Mouse (Mus musculus): Measurements from ENCODE around the gene Traf3. TPM values are rescaled to one million over a fixed set of nuclear protein-coding genes. Genes with fewer than 3 reads are reported as not detected.

Traf3 gene
- polyA plus RNA-seq, 1 experiment from 2014 or later, result 20.9 TPM

GRCm38 (mm10) chr12:111218867-111219266, 52.7 kb downstream of the Traf3 start:
- H3K4me2 ChIP-seq (replicated peaks), result no peak overlapping the region

GRCm38 (mm10) chr12:111225197-111225780, 59.1 kb downstream of the Traf3 start:
- peaks cover 5% of the 10 kb centered on the region; the same call in 1 of the 2 replicates for H3K9me3 ChIP-seq
- no peak for ATAC-seq (ENCODE audit: low FRiP score, low read depth)
- H3K27ac ChIP-seq (replicated peaks), result no peak overlapping the region
- H3K36me3 ChIP-seq, result peaks cover 36% of the 10 kb centered on the region
- no peaks in the 10 kb centered on the region for H3K27me3 ChIP-seq
- 0 out of 2 replicates have a peak, but pooled peaks cover 3% of the 10 kb centered on the region for H3K4me1 ChIP-seq
- H3K9ac ChIP-seq (replicated peaks), result no peak overlapping the region
- no peak overlapping the region for H3K4me2 ChIP-seq (replicated peaks)
- no peak overlapping the region for H3K4me3 ChIP-seq
- 81% methylated on average over 10 of the region's 10 CpGs for WGBS

More at GRCm38 (mm10) chr12:111218867-111219266, 52.7 kb downstream of the Traf3 start:
- Histone ChIP-seq H3K4me3 (no peak overlapping the region), H3K27me3 (no peaks in the 10 kb centered on the region), H3K9ac (replicated peaks) (no peak overlapping the region), H3K27ac (replicated peaks) (no peak overlapping the region), H3K9me3 (peaks cover 5% of the 10 kb centered on the region; the same call in 1 of the 2 replicates), H3K4me1 (no peaks in the 10 kb centered on the region), H3K36me3 (peaks cover 33% of the 10 kb centered on the region)
- ATAC-seq (ENCODE audit: low FRiP score, low read depth), result no peak
- 96% methylated on average over 6 of the region's 6 CpGs for WGBS

DNA sequence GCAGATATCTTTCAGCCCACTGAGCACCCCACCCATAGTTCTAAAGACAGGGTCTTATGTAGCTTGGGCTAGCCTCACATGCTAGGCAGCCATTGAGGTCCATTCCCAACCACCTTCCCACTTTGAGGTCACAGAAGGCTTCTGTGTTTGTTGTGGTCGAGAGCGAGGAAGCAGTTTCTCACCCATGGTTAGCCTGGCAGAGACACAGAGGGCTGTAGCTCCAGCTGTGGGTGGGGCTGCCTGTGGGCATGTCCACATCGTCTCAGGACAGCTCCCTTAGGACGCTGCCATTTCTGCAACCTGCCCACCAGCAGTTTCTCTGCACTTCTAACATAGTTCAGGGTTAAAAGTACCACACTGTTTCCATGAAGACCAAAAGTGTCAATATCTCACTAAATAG, 61.2 kb downstream of the Traf3 start:
- no peak overlapping the region for H3K4me2 ChIP-seq (replicated peaks)
- H3K4me1 ChIP-seq, result 0 out of 2 replicates have a peak, but pooled peaks cover 3% of the 10 kb centered on the region
- no peaks in the 10 kb centered on the region for H3K9me3 ChIP-seq
- peaks cover 16% of the 10 kb centered on the region for H3K36me3 ChIP-seq
- no peak overlapping the region for H3K9ac ChIP-seq (replicated peaks)
- no peak overlapping the region for H3K4me3 ChIP-seq
- WGBS, result 93% methylated on average over 4 of the region's 4 CpGs
- no peaks in the 10 kb centered on the region for H3K27me3 ChIP-seq
- no peak for ATAC-seq (ENCODE audit: low FRiP score, low read depth)
- no peak overlapping the region for H3K27ac ChIP-seq (replicated peaks)

GRCm38 (mm10) chr12:111228488-111228887, 62.3 kb downstream of the Traf3 start:
- Histone ChIP-seq H3K27ac (replicated peaks) (no peak overlapping the region), H3K4me3 (no peak overlapping the region), H3K27me3 (no peaks in the 10 kb centered on the region), H3K4me2 (replicated peaks) (no peak overlapping the region), H3K9me3 (no peaks in the 10 kb centered on the region), H3K36me3 (peaks cover 7% of the 10 kb centered on the region; the same call in 1 of the 2 replicates), H3K4me1 (0 out of 2 replicates have a peak, but pooled peaks cover 3% of the 10 kb centered on the region), H3K9ac (replicated peaks) (no peak overlapping the region)
- ATAC-seq (ENCODE audit: low FRiP score, low read depth), result no peak
- 93% methylated on average over 5 of the region's 5 CpGs for WGBS

DNA sequence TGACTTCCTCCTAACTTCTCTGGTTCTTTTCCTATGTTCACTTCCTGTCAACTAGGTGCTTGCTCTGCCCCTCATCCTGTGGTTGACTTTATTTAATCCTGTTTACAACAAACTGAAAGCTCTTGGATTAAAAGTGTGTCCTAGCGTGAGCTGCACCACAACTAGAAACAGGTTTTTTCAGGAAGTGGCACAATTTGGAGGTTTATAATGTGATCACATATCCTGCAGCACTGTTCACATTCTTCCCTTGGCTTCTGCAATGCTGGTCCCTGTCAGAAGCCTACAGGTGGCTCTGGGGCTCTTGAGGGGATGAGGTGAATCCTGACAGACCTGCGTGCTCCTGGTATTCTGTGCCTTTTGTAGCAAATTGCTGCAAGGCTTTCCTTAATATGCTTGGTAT, 64.6 kb downstream of the Traf3 start:
- Histone ChIP-seq H3K4me3 (no peak overlapping the region), H3K4me2 (replicated peaks) (no peak overlapping the region), H3K27me3 (no peaks in the 10 kb centered on the region), H3K9ac (replicated peaks) (no peak overlapping the region), H3K27ac (replicated peaks) (no peak overlapping the region), H3K4me1 (no peaks in the 10 kb centered on the region), H3K36me3 (peaks cover 12% of the 10 kb centered on the region; the same call in 1 of the 2 replicates), H3K9me3 (no peaks in the 10 kb centered on the region)
- no peak for ATAC-seq (ENCODE audit: low FRiP score, low read depth)
- WGBS, result 98% methylated on average over 2 of the region's 2 CpGs

- WGBS, result 94% methylated on average over 4 of the region's 4 CpGs
- H3K9me3 ChIP-seq, result no peaks in the 10 kb centered on the region
- ATAC-seq (ENCODE audit: low FRiP score, low read depth), result no peak
- H3K36me3 ChIP-seq, result peaks cover 20% of the 10 kb centered on the region
- H3K27ac ChIP-seq (replicated peaks), result no peak overlapping the region
- H3K27me3 ChIP-seq, result no peaks in the 10 kb centered on the region
- H3K4me3 ChIP-seq, result no peak overlapping the region
- H3K9ac ChIP-seq (replicated peaks), result no peak overlapping the region
- no peaks in the 10 kb centered on the region; the same call in 1 of the 2 replicates for H3K4me1 ChIP-seq
- H3K4me2 ChIP-seq (replicated peaks), result no peak overlapping the region
Observed at GRCm38 (mm10) chr12:111233798-111234197, 67.6 kb downstream of the Traf3 start.

- Histone ChIP-seq H3K27ac (replicated peaks) (no peak overlapping the region), H3K4me2 (replicated peaks) (no peak overlapping the region), H3K4me1 (no peaks in the 10 kb centered on the region; the same call in 1 of the 2 replicates), H3K9me3 (no peaks in the 10 kb centered on the region), H3K27me3 (no peaks in the 10 kb centered on the region), H3K9ac (replicated peaks) (no peak overlapping the region), H3K4me3 (no peak overlapping the region), H3K36me3 (peaks cover 24% of the 10 kb centered on the region)
- 86% methylated on average over 9 of the region's 9 CpGs for WGBS
- ATAC-seq (ENCODE audit: low FRiP score, low read depth), result no peak
Observed at GRCm38 (mm10) chr12:111234383-111234782, 68.2 kb downstream of the Traf3 start.

GRCm38 (mm10) chr12:111235631-111236030, 69.5 kb downstream of the Traf3 start:
- Histone ChIP-seq H3K27ac (replicated peaks) (no peak overlapping the region), H3K27me3 (no peaks in the 10 kb centered on the region), H3K9ac (replicated peaks) (no peak overlapping the region), H3K36me3 (peaks cover 29% of the 10 kb centered on the region), H3K9me3 (no peaks in the 10 kb centered on the region), H3K4me2 (replicated peaks) (no peak overlapping the region), H3K4me3 (no peak overlapping the region), H3K4me1 (no peaks in the 10 kb centered on the region; the same call in 1 of the 2 replicates)
- 92% methylated on average over 6 of the region's 6 CpGs for WGBS
- no peak for ATAC-seq (ENCODE audit: low FRiP score, low read depth)

GRCm38 (mm10) chr12:111237611-111238188, 71.5 kb downstream of the Traf3 start:
- no peak for ATAC-seq (ENCODE audit: low FRiP score, low read depth)
- no peak overlapping the region for H3K4me3 ChIP-seq
- H3K36me3 ChIP-seq, result peaks cover 40% of the 10 kb centered on the region
- H3K27ac ChIP-seq (replicated peaks), result no peak overlapping the region
- H3K27me3 ChIP-seq, result no peaks in the 10 kb centered on the region
- 95% methylated on average over 16 of the region's 16 CpGs for WGBS
- no peaks in the 10 kb centered on the region; the same call in 1 of the 2 replicates for H3K4me1 ChIP-seq
- no peaks in the 10 kb centered on the region for H3K9me3 ChIP-seq
- no peak overlapping the region for H3K9ac ChIP-seq (replicated peaks)
- no peak overlapping the region for H3K4me2 ChIP-seq (replicated peaks)

DNA sequence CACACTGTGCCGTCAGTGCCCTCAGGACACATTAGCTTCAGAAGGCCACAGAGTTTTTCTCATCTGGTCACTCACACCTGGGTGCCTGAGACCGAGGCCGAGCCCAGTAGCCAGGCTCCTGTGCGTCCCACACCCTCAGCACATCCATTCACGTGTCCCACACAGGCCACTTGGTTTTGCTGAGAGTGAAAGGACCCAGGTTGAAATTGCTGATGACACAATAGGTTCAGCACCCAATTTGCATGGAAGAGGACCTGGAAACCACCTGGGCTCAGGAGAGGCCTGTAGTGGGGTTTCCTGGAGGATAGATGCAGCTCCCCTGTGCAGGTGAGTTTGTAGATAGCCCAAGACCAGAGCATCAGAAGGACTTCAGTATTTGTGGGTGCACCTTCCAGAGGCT, 72.2 kb downstream of the Traf3 start:
- H3K9me3 ChIP-seq, result no peaks in the 10 kb centered on the region
- H3K27me3 ChIP-seq, result no peaks in the 10 kb centered on the region
- H3K4me3 ChIP-seq, result no peak overlapping the region
- peaks cover 43% of the 10 kb centered on the region for H3K36me3 ChIP-seq
- no peaks in the 10 kb centered on the region; the same call in 1 of the 2 replicates for H3K4me1 ChIP-seq
- H3K27ac ChIP-seq (replicated peaks), result no peak overlapping the region
- 90% methylated on average over 5 of the region's 5 CpGs for WGBS
- H3K4me2 ChIP-seq (replicated peaks), result no peak overlapping the region
- ATAC-seq (ENCODE audit: low FRiP score, low read depth), result no peak
- no peak overlapping the region for H3K9ac ChIP-seq (replicated peaks)

DNA sequence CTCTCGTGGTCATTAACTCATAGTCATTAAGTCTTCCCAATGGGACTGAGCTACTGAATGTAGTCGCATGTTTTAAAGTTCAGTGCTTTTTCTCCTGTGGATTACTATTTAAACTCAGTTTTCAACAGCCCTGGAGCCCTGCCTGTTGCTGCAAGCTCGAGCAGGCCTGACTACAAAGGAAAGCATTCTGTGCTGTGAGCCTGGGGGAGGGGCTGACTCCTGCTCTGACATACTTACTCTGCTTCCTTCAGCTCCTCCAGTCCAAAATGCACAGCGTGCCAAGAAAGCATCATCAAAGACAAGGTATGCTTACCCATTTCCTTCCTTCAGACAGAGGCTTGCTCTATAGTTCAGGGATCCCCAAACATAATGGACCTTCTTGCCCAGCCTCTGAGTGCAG, 72.6 kb downstream of the Traf3 start:
- Histone ChIP-seq H3K4me2 (replicated peaks) (no peak overlapping the region), H3K9me3 (no peaks in the 10 kb centered on the region), H3K4me1 (no peaks in the 10 kb centered on the region; the same call in 1 of the 2 replicates), H3K27me3 (no peaks in the 10 kb centered on the region), H3K9ac (replicated peaks) (no peak overlapping the region), H3K4me3 (no peak overlapping the region), H3K36me3 (peaks cover 47% of the 10 kb centered on the region), H3K27ac (replicated peaks) (no peak overlapping the region)
- no peak for ATAC-seq (ENCODE audit: low FRiP score, low read depth)
- WGBS, result 57% methylated on average over 4 of the region's 4 CpGs

DNA sequence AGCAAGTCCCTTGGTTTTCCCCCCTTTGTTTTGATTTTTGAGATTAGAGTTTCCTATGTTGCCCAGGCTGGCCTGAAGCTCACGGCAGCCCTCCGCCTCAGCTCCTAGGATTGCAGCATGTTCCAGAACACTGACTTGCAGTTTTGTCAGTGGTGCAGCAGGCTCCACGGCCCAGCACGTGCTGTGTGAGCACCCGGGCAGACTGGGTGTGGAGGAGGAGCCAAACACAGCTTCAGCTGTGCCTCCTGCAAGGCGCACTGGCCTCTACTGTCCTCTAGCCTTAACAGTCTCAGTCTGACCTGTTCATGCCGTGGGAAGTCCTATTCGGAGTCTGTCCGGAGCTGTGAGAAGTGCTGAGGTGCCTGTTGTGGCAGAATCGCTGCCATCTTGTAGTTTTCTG, 73.8 kb downstream of the Traf3 start:
- no peak for ATAC-seq (ENCODE audit: low FRiP score, low read depth)
- H3K36me3 ChIP-seq, result peaks cover 52% of the 10 kb centered on the region

More for the DNA sequence above, 73.8 kb downstream of the Traf3 start:
- no peaks in the 10 kb centered on the region for H3K27me3 ChIP-seq
- no peak overlapping the region for H3K4me2 ChIP-seq (replicated peaks)
- H3K4me1 ChIP-seq, result no peaks in the 10 kb centered on the region; the same call in 1 of the 2 replicates
- 90% methylated on average over 10 of the region's 10 CpGs for WGBS
- H3K4me3 ChIP-seq, result no peak overlapping the region
- H3K9ac ChIP-seq (replicated peaks), result no peak overlapping the region
- H3K9me3 ChIP-seq, result no peaks in the 10 kb centered on the region
- H3K27ac ChIP-seq (replicated peaks), result no peak overlapping the region
